Mouse (Mus musculus): Measurements from ENCODE around the gene Oxld1.

DNA sequence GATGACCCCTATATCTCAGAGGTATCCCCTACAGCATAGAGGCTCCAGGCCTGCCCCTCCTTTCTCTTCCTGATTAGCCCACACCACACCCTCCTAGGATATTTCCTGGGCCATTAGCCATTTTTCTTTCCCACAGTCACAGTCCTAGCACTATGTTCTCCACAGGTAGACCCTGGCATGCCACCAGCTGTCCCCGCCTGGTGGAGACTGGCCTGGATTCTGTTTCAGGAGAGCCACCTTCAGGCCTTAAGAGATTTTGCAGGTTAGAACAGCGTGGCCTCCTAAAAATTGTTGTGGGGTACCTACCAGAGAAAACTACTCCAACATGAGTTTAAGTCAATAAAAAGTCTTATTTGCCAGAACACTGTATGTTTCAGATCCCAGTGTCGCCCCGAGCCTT, 49.0 kb upstream of the Oxld1 start:
- TF ChIP-seq CTCF (conservative IDR thresholded peaks at IDR 0.05; ENCODE audit: insufficient read depth, insufficient read length, low read depth, low read length) = peak; percentile 74
- no peak for TF ChIP-seq POLR2A (IDR thresholded peaks at IDR 0.05; ENCODE audit: low read depth, low read length)

Measured in kidney, adult 2 months (tissue).